Mouse (Mus musculus) cerebellum, postnatal 4 days (tissue): ENCODE data around the gene H2afv.
A peak's percentile ranks its signal among the peaks of the same experiment; 100 is the strongest.
"Not testable (repeated sequence)": the region's sequence is repeated elsewhere in the genome, so short reads cannot be mapped to it uniquely, and the experiment has no call there.

Source experiments
- DNase-seq, 2 experiments: peaks; one replicate each; pipeline ENCODE4 v3.0.0; 2022; ENCODE audit warnings: low spot score in 2 of 2, mixed read lengths in 1 of 2

Gene H2afv

GRCm38 (mm10) chr11:6415551-6416404, 28.5 kb downstream of the H2afv start:
- peak; percentile 99 to 100 for DNase-seq

DNA sequence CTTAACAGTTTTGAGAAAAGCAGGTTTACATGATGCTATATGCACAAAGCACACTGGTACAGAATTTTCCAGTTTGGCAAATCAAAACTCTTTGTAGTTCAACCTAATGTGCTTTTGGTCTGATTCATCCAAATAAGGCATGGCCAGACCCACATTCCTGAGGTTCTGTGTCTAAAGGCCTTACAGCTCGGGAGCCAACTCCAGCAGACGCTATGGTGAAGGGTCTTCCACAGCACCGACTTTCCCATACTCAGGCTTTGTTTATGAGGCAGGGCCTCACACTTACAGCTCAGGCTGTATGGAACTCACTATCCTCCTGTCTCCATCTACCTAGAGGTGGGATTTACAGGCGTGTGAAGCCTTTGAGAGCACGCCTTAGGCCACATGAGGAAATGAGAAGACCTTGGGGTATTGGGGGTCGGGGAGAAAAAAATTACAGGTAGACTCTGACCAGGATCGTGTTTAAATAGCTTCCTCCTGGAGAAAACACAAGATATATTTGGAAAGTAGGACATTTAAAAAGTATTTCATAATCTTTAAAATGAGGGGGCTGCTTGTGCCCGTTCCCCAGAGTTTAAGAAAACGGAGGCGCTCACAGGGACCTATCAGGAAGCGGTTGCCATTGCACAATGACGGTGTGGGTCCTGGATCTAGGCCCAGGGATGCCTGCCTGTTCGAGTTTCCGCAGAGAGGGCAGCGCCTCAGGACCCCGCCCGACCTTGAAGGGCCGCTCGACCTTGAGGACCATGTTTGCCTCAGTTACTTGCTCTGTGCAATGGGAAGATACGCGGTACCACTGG, 29.3 kb downstream of the H2afv start, which contains the start of gene Ppia:
TSS of gene Ppia (plus strand) at position 693 of the 800 bp plus-strand sequence.
- DNase-seq = no peak

GRCm38 (mm10) chr11:6413264-6413663, 31.0 kb downstream of the H2afv start:
- no peak for DNase-seq

- DNase-seq = peak; percentile 56 to 85
These were observed 32.6 kb downstream of the H2afv start for GRCm38 (mm10) chr11:6411684-6412083.

- DNase-seq = not testable (repeated sequence)
These were observed 33.5 kb downstream of the H2afv start for GRCm38 (mm10) chr11:6410755-6411154.

DNA sequence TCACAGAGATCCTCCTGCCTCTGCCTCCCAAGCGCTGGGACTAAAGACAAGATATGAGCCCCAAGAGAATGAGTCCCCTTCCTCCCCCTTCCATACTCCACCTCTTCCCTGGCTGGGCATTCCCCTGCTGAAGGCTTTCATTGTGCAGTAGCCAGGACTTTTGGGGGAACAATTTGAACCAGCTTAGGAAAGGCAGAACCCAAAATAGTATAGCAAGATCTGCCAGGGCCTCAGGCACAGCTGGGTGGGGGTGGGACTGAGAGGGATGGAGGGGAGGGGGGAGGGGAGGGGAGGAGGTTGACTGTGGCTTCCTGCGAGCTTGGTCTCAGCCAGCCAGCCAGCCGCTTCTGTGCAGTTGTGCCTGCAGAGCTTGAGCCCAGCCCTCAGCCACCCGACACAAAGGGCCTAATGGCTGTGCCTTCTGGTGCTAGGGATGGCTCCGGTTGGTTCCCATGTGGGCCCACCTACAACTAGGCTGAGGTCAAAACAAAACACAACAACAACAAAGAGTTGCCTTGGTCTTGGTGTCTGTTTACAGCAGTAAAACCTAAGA, 34.1 kb downstream of the H2afv start:
- DNase-seq = no peak

DNA sequence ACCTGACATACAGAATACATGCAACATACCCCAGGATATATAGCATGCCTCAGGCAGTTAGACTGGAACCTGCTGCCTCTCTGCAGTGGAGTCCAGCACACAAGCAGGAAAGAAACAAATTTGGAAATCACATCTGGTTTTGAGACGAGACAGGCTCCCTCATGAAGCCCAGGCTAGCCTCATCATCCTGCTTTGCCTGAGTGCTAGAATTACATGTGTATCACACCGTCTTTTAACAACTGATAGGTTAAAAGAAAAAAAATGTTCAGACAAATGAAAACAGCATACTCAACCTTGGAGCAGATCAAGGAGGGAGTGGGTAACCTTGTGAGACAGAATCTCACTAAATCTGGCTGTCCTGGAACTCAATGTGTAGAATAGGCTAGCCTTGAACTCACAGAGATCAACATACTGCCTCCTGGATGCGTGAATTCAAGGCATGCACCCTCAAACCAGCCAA, 37.1 kb downstream of the H2afv start:
- DNase-seq = no peak

DNA sequence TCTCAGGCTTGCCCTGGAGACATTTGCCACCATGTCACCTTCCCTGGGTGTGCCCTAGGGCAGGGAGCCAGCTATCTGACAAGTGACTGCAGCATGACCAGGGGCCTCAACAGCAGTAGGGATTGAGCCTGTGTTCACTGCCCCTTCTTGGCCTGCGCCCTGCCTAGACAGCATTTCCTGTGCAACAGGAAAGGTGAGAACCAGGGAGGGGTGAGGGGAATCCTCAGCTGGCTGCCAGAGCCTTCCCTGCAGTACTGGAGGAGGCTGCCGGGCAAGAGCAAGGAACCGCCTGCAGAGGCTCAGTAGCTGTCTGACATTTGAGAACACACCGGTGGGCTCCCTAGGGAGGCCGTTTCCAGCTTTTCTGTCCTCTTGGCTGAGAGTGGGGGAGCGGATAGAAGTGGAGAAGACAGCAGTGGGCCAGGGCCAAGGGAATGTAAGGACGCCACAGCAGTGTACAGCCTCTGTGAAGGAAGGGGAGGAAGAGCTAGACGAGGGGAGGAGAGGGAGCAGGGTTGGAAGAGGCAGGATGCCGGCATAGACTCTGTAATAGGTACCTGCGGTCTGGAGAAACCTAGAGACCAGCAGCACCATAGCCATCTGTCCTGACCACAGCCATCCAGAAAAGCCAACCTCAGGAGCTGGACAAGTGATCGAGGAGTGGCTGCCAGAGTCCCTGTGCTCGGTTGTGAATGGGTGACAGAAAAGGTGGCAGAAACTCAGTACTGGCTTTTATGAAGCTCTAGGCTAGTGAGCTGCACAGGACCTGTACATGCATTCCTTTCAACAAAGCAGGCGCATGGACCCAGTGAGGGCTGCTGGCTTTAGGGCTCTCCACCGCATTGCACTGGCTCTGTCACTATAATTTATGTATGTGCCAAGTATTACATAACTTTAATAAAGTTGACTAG, 37.7 kb downstream of the H2afv start:
- peak in 1 of 2 experiments; percentile 28 for DNase-seq

DNA sequence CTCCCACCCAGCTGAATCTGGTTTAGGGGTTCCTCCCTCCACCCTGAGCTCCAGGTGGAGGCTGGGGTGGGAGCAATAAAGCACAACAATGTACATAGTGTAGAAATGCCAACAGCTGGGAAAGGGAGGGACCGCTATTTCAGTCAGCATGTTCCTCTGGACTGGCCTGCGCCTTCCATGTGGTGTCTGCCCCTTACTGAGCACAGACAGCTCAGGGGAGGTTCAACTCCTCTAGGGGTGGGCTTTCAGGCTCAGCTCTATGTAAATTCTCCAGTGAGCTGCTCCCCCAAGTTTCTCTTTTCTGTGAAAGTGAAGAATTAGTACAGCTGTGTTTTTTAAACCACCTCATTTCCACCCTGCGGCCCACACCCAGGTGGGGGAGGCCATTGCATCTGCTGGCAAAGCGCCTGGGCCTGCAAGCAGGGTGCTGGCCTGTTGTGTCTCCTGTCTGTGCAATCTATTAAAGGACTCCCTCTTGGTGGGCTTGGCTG, 38.6 kb downstream of the H2afv start:
- DNase-seq = no peak

GRCm38 (mm10) chr11:6404699-6405566, 39.3 kb downstream of the H2afv start:
- DNase-seq = peak in 1 of 2 experiments; percentile 62

DNA sequence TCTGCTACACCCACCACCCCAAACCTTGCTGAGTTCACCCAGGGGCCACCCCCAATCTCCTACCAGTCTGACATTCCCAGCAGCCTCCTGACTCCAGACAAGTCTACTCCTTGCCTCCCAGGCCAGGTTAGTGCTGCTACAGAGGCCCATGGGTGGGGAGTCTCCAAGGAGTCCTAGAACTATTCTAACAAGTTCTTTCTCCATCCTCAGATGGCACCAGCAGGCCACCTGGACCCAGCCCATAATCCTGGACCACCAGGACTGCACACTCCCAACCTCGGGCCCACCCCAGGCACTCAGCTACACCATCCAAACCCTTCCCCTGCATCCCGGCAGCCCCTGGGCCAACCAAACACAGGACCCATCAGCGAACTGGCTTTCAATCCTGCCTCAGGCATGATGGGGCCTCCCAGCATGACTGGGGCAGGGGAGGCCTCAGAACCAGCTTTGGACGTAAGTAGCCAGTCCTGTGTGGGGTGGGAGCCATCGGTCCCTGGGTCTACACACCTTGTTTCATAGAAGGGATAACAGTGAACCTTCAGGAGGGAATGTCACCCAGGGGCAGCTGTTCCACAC, 40.3 kb downstream of the H2afv start:
- no peak for DNase-seq

DNA sequence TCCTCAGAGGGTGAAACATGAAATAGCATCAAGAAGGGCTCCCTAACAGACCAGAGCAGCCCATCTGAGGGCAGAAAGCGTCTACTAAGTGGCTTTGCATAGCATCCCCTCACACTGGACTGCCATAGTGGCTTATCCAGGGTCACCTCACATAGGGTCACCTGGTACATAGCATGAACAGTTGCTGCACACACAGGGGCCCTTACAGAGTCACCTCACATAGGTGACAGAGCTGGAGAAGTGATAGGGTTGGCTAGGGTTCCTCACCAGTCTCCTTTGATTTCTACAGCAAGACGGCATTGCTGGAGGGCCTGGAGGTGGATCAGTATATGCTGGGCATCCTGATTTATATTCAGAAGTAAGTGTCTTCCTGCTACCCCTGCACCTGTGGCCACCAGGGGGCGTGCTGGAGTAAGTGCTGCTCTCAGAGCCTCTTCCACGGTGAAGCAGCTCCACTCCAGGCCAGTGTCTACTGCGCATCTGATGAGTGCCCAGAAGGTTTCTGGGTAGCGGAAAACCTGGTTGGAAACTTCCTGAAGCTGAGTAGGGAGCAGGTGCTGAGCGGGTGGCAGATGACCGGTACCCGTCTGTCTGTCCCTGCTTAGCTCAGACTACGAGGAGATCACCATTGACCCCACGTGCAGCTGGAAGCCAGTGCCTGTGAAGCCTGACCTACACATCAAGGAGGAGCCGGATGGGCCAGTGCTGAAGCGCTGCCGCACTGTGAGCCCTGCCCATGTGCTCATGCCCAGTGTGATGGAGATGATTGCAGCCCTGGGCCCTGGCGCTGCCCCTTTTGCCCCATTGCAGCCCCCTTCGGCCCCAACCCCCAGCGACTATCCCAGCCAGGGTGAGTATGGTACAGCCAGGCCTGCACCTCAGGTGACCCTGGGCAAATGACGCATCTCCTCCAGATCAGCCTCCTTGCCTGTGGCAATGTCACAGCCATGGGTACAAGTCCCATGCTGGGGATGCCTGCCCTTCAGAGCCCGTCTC, 41.4 kb downstream of the H2afv start:
- DNase-seq = peak in 1 of 2 experiments; percentile 57

- DNase-seq = no peak
These were observed 46.1 kb downstream of the H2afv start for GRCm38 (mm10) chr11:6398141-6398540.

DNA sequence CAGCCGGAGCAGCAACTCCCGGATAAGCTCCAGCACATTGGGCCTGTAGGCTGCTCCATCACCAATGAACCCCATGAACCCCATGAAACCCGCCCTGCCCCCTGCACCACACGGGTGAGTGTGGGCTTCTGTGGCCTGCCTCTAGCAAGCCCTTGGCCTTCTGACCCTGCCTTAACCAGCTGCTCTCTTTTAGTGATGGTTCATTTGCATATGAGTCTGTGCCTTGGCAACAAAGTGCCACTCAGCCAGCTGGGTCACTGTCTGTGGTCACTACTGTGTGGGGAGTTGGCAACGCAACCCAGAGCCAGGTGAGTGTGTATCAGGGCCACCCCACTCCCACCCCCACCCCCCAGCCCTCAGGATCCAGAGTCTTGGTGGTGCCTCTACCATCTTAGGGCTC, 48.7 kb downstream of the H2afv start:
- no peak for DNase-seq

DNA sequence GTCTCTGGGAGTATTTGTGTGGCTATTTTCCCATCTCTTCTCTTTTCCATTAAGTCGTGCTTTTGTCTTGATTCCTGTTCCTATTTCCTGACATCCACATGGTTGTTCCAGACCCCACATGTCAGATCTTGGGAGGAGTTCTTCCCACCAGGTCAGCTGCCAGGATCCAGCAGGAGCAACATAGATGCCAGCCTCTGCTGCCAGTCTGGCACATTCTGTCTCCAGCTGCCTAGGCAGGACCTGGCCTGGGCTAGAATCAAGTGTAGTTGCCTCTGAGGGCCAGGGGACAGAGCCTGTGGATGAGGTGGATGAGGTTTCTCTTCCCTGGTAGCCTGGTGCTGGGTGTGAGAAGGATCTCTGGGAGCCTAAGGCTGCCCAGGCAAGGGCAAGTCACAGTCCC, 50.4 kb downstream of the H2afv start:
- DNase-seq = peak in 1 of 2 experiments; percentile 52

DNA sequence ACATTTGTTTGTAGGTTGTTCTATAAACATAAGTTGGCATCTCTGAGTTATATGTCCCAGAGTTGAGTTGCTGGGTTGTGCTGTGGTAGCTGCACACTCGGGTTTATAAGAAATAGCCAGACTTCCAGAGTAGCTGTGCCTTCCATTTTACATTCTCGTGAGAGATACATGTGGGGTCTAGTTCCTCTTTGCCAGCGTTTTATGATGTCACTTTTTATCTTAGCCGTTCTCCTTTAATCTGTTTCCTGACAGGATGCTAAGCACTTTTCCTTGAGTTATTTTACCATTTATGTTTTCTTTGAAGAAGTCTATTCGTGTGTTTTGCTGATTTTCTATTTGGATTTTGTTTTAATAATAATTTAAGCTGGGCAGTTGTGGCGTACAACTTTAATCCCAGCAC, 51.4 kb downstream of the H2afv start:
- no peak for DNase-seq

- no peak for DNase-seq
These were observed 52.5 kb downstream of the H2afv start for GRCm38 (mm10) chr11:6391516-6392276.
